Comparison of ENCODE assay signal across 8 mouse cellular contexts in the genomic region with DNA sequence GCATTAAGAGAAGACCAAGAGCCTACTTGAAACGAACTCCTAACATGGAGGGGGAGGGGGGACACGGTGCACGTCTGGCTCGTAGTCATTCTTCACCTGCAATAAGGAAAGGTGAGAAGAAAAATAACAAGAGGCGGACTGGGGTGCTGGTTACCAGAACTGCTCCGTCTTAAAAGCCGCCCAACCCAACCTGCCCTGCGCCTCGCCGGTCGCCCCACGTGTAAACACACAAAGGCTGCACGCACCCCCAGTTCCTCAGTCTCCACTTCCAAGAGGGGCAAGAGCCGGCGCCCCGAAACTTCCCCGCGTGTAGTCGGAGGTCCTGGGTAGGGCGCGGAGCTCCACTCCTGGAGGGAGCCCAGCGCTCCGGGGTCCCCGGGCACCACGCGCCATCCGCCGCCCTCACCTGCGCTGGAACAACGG. TPM values are rescaled to one million over a fixed set of nuclear protein-coding genes. Genes with fewer than 3 reads are reported as not detected.
DNase-seq lines count a peak whose midpoint lies in the region; ATAC-seq and TF ChIP-seq lines count a peak whose summit lies in the region.

No protein-coding gene starts in this region.

- in situ Hi-C loops in ES-E14 (cut with MboI; ENCODE audit: low sequenced_read_pairs in 2 of 2, unreplicated experiment in 2 of 2) = no loop called here

- H3K4me3 ChIP-seq in kidney, embryonic 14.5 days (ENCODE audit: low read length) = peak overlapping the region; percentile 72
- H3K4me3 ChIP-seq in ES-E14 (ENCODE audit: insufficient read depth in 1 of 2, low read depth in 1 of 2, low read length in 2 of 2, poor library complexity in 1 of 2, severe bottlenecking in 1 of 2) = peak overlapping the region; percentile 81 to 98
- peak overlapping the region; percentile 99 for H3K4me3 ChIP-seq in forebrain, embryonic 15.5 days
- H3K4me3 ChIP-seq in macrophage (ENCODE audit: inconsistent target) = peak overlapping the region; percentile 41

- ATAC-seq in kidney, embryonic 14.5 days (ENCODE audit: low FRiP score, low TSS enrichment) = peak; percentile 19; the same call in 1 of the 2 replicates
- no peak; the same call in 1 of the 2 replicates for ATAC-seq in forebrain, embryonic 15.5 days (replicated peaks)

- peaks cover 40% of the 10 kb centered on the region for H3K79me2 ChIP-seq in macrophage (ENCODE audit: inconsistent target)

- peaks cover 11% of the 10 kb centered on the region; the same call in 1 of the 2 replicates for H3K4me1 ChIP-seq in kidney, embryonic 14.5 days (ENCODE audit: control insufficient read depth, insufficient read depth, low read length)
- peaks cover 6 to 11% of the 10 kb centered on the region in 2 experiments; a peak in 3 of 4 replicates for H3K4me1 ChIP-seq in ES-E14 (ENCODE audit: control insufficient read depth in 2 of 2, insufficient read depth in 2 of 2, low read length in 2 of 2, poor library complexity in 1 of 2)
- peaks cover 34% of the 10 kb centered on the region for H3K4me1 ChIP-seq in forebrain, embryonic 15.5 days

- peak overlapping the region; percentile 88 for H3K27ac ChIP-seq in kidney, embryonic 14.5 days (ENCODE audit: low read depth, low read length)
- peak overlapping the region; percentile 90 for H3K27ac ChIP-seq in ES-E14 (ENCODE audit: insufficient read depth, low read depth, low read length, poor library complexity, severe bottlenecking)
- H3K27ac ChIP-seq in forebrain, embryonic 15.5 days (replicated peaks) = peak overlapping the region; percentile 88
- H3K27ac ChIP-seq in macrophage = no peak overlapping the region

- peak overlapping the region; percentile 97 for H3K9ac ChIP-seq in kidney, embryonic 14.5 days (ENCODE audit: low read depth, low read length)
- H3K9ac ChIP-seq in ES-E14 (ENCODE audit: insufficient read depth, low read depth, low read length, poor library complexity, severe bottlenecking) = peak overlapping the region; percentile 90
- H3K9ac ChIP-seq in forebrain, embryonic 15.5 days (replicated peaks) = peak overlapping the region; percentile 92

- H3K36me3 ChIP-seq in kidney, embryonic 14.5 days (ENCODE audit: control insufficient read depth, insufficient read depth, low read length) = peaks cover 5% of the 10 kb centered on the region; the same call in 1 of the 2 replicates
- peaks cover 24% of the 10 kb centered on the region for H3K36me3 ChIP-seq in ES-E14 (ENCODE audit: control insufficient read depth, insufficient read depth, low read length, poor library complexity, severe bottlenecking)
- H3K36me3 ChIP-seq in forebrain, embryonic 15.5 days = no peaks in the 10 kb centered on the region
- no peaks in the 10 kb centered on the region for H3K36me3 ChIP-seq in macrophage (ENCODE audit: inconsistent target)

- no peak for DNase-seq in kidney, postnatal 36 days
- DNase-seq in ES-E14 (ENCODE audit: low read depth, low spot score) = no peak
- no peak for DNase-seq in yolk sac, embryonic 10.5 days (ENCODE audit: low spot score)
- DNase-seq in testis, postnatal 10 days (ENCODE audit: low spot score) = no peak
- no peak for DNase-seq in gastrocnemius, postnatal 10 days

- no peaks in the 10 kb centered on the region for H3K27me3 ChIP-seq in kidney, embryonic 14.5 days (ENCODE audit: control insufficient read depth, insufficient read depth, low read length)
- no peaks in the 10 kb centered on the region for H3K27me3 ChIP-seq in forebrain, embryonic 15.5 days

- H3K9me3 ChIP-seq in kidney, embryonic 14.5 days (ENCODE audit: control insufficient read depth, low read length) = no peaks in the 10 kb centered on the region
- H3K9me3 ChIP-seq in ES-E14 (ENCODE audit: control insufficient read depth, insufficient read depth, low read depth, low read length) = no peaks in the 10 kb centered on the region
- no peaks in the 10 kb centered on the region for H3K9me3 ChIP-seq in forebrain, embryonic 15.5 days

- WGBS in kidney, embryonic 14.5 days = under 1% methylated on average over 29 of the region's 30 CpGs
- under 1% methylated on average over 29 of the region's 30 CpGs for WGBS in forebrain, embryonic 15.5 days
- 2% methylated on average over 30 of the region's 30 CpGs for WGBS in macrophage (ENCODE audit: missing documents)

- peak overlapping the region; percentile 69 for H3K4me2 ChIP-seq in kidney, embryonic 14.5 days (replicated peaks; ENCODE audit: low read depth, low read length)
- H3K4me2 ChIP-seq in forebrain, embryonic 15.5 days (replicated peaks) = peak overlapping the region; percentile 79

TF ChIP-seq in ES-E14, 5 proteins besides CTCF, POLR2A, EP300 and RAD21:
- TF ChIP-seq CHD2 (IDR thresholded peaks at IDR 0.05; ENCODE audit: low read depth, low read length) (no peak), HCFC1 (IDR thresholded peaks at IDR 0.05; ENCODE audit: borderline replicate concordance, insufficient read depth, low read length) (no peak), MAFK (IDR thresholded peaks at IDR 0.05; ENCODE audit: insufficient read depth, low read depth, low read length) (no peak), ZC3H11A (IDR thresholded peaks at IDR 0.05; ENCODE audit: borderline replicate concordance, low read depth, low read length) (no peak), ZNF384 (IDR thresholded peaks at IDR 0.05; ENCODE audit: low read depth, low read length) (no peak)

RNA-seq across cellular contexts. Expression of a gene that starts 1.9 kb away (rescaled TPM):
- polyA plus RNA-seq in kidney, embryonic 14.5 days (2014; fragmentation: Nextera tagmentation; extraction: Ambion mirVana) = 146 and 181 TPM in 2 replicates
- total RNA-seq in ES-E14 (2012; rRNA removed) = 193 and 205 TPM in 2 replicates
- polyA plus RNA-seq in forebrain, embryonic 15.5 days (2015; fragmentation: Nextera tagmentation; extraction: Ambion mirVana) = 122 and 125 TPM in 2 replicates
- total RNA-seq in macrophage (2018; cell fraction: chromatin; rRNA removed) = 10 to 100 TPM in 4 of 26 experiments, 1 to 10 TPM in 20, under 1 TPM in 2; 0.66 to 40.0 (median 3.3) TPM
- total RNA-seq in macrophage (2018; cell fraction: cytosol; rRNA removed) = 1 to 10 TPM; 3.3 to 9.7 (median 4.5) TPM
- total RNA-seq in macrophage (2018; cell fraction: nucleus; rRNA removed) = 10 to 100 TPM in 3 of 26 experiments, 1 to 10 TPM in 23; 1.6 to 21.0 (median 4.2) TPM
- 3.1 to 9.5 TPM (median 3.7 TPM) in 3 replicates for polyA plus RNA-seq in macrophage (2018)
- 1 to 10 TPM; 4.0 to 6.4 TPM for total RNA-seq in gastrocnemius, postnatal 10 days (2021)

RNA-seq across cellular contexts. Expression of a gene that starts 48.3 kb away (rescaled TPM):
- polyA plus RNA-seq in kidney, embryonic 14.5 days (2014; fragmentation: Nextera tagmentation; extraction: Ambion mirVana) = 16.4 TPM in 2 replicates
- 24.8 and 25.7 TPM in 2 replicates for total RNA-seq in ES-E14 (2012; rRNA removed)
- 9.9 and 10.6 TPM in 2 replicates for polyA plus RNA-seq in forebrain, embryonic 15.5 days (2015; fragmentation: Nextera tagmentation; extraction: Ambion mirVana)
- 10 to 100 TPM; 10.3 to 36.8 (median 19.8) TPM for total RNA-seq in macrophage (2018; cell fraction: chromatin; rRNA removed)
- total RNA-seq in macrophage (2018; cell fraction: cytosol; rRNA removed) = 1 to 10 TPM; 1.1 to 3.9 (median 2.2) TPM
- total RNA-seq in macrophage (2018; cell fraction: nucleus; rRNA removed) = 10 to 100 TPM in 14 of 26 experiments, 1 to 10 TPM in 12; 3.1 to 25.6 (median 10.7) TPM
- polyA plus RNA-seq in macrophage (2018) = 2.9 to 3.3 TPM (median 2.9 TPM) in 3 replicates
- 10 to 100 TPM; 14.3 to 17.3 TPM for total RNA-seq in gastrocnemius, postnatal 10 days (2021)

Comparison
In these comparisons a context has a peak if more than half of its experiments do, and no peak if none do; other contexts are left out.
1. H3K4me3 ChIP-seq: peak in every context shown above with its lines; median percentile 99 in forebrain, embryonic 15.5 days; 90 in ES-E14; 72 in kidney, embryonic 14.5 days; 41 in macrophage.
2. RNA of a gene that starts 1.9 kb away (polyA plus RNA-seq): 146 to 181 TPM in kidney, embryonic 14.5 days and 122 to 125 TPM in forebrain, embryonic 15.5 days; 3.1 to 9.5 TPM in macrophage; every median in the first group is over 10 times any median in the second.
3. Peak in every context shown above with its lines, with median percentiles within 50 percentile points of each other: H3K9ac ChIP-seq.